Mouse (Mus musculus) forebrain, embryonic 10.5 days (tissue): ENCODE measurements at regions not wholly inside any gene's neighbourhood (a gene's known extent, or its start where the extent isn't known, plus 50 kb on each side); places are given as distances from the start of the nearest gene placed in this dataset.
"Not testable (repeated sequence)": the region's sequence is repeated elsewhere in the genome, so short reads cannot be mapped to it uniquely, and the experiment has no call there.

Source experiments
- DNase-seq: peaks from one replicate; pipeline ENCODE4 v3.0.0-alpha.2; 2017; ENCODE audit warnings: low spot score; ENCODE audit errors: extremely low spot score
- H3K27ac ChIP-seq: fragments of 300-500 bp; sonication (generic); 2 replicates; pipeline ENCODE4 v1.5.1; 2016; ENCODE audit warnings: mild to moderate bottlenecking
- H3K27me3 ChIP-seq: fragments of 300-500 bp; sonication (generic); 2 replicates; pipeline ENCODE4 v1.6.1; 2016; ENCODE audit warnings: mild to moderate bottlenecking; ENCODE audit not compliant: poor library complexity, severe bottlenecking
- H3K36me3 ChIP-seq: fragments of 300-500 bp; sonication (generic); replicated peaks from 2 replicates; pipeline ENCODE4 v1.6.1; 2016; ENCODE audit warnings: mild to moderate bottlenecking, moderate library complexity
- H3K4me1 ChIP-seq: fragments of 300-500 bp; sonication (generic); 2 replicates; pipeline ENCODE4 v1.6.1; 2016
- H3K4me3 ChIP-seq: fragments of 300-500 bp; sonication (generic); 2 replicates; pipeline ENCODE4 v1.5.1; 2016; ENCODE audit warnings: mild to moderate bottlenecking, moderate library complexity
- H3K9me3 ChIP-seq: fragments of 300-500 bp; sonication (generic); 2 replicates; pipeline ENCODE4 v1.6.1; 2016; ENCODE audit warnings: mild to moderate bottlenecking, moderate library complexity
- WGBS: fragments of 180-500 bp; shearing (Covaris S2); methylation state at CpG from one replicate; pipeline ENCODE4 v1.1.7; 2016; 5-methylcytosine and 5-hydroxymethylcytosine counted together

GRCm38 (mm10) chr12:114285082-114285481, 741.4 kb downstream of the Adam6a start:
- no peaks in the 10 kb centered on the region for H3K36me3 ChIP-seq
- H3K27me3 ChIP-seq: no peaks in the 10 kb centered on the region
- H3K27ac ChIP-seq: no peak overlapping the region
- 88% methylated on average over 1 of the region's 1 CpGs for WGBS
- H3K9me3 ChIP-seq: peaks cover 55% of the 10 kb centered on the region
- no peaks in the 10 kb centered on the region for H3K4me1 ChIP-seq
- DNase-seq: no peak
- no peak overlapping the region for H3K4me3 ChIP-seq

DNA sequence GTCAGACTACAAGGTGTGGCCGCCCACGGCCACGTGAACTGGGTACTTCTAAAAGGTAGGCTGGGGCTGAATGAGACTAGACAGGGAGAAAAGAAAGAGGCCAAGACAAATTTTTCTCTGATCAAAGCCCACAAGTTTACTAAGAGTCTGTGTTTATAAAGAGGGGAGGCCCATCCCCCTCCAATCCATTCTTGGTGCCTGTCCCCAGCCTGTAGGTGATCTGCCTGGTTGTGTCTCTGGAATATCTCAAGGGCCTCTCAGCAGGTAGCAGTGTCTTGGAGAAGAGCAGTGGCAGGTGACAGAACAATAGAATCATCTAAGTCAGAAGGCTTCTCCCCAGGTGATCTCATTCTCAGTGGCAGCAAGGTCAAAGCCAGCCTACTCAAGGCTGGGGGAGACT, 743.3 kb downstream of the Adam6a start:
- H3K4me3 ChIP-seq: no peak overlapping the region
- no peaks in the 10 kb centered on the region for H3K27me3 ChIP-seq
- no peaks in the 10 kb centered on the region for H3K4me1 ChIP-seq
- WGBS: 91% methylated on average over 3 of the region's 3 CpGs
- peaks cover 56% of the 10 kb centered on the region for H3K9me3 ChIP-seq
- H3K36me3 ChIP-seq: no peaks in the 10 kb centered on the region
- no peak for DNase-seq
- H3K27ac ChIP-seq: no peak overlapping the region

GRCm38 (mm10) chr12:114291083-114291482, 747.4 kb downstream of the Adam6a start:
- Histone ChIP-seq H3K4me3 (no peak overlapping the region), H3K36me3 (no peaks in the 10 kb centered on the region), H3K4me1 (no peaks in the 10 kb centered on the region), H3K27ac (no peak overlapping the region), H3K9me3 (peaks cover 54% of the 10 kb centered on the region; the same call in 1 of the 2 replicates), H3K27me3 (no peaks in the 10 kb centered on the region)
- WGBS: 92% methylated on average over 3 of the region's 3 CpGs
- DNase-seq: no peak

DNA sequence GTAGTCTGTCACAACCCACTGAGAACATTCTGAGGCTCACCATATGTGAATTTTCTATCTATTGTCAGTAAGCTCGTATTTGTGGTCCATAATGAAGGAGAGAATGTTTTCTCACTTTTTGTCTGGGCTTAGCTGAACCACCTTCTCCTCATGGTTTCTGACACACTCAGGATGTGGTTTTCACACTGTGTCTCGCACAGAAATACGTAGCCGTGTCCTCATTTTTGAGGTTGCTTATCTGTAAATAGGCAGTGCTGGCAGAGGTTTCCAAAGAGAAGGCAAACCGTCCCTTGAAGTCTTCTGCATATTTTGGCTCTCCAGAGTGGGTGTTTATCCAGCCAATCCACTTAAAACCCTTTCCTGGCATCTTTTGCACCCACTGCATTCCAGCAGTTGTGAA, 756.1 kb downstream of the Adam6a start:
- DNase-seq: no peak
- Histone ChIP-seq H3K27ac (no peak overlapping the region), H3K36me3 (no peaks in the 10 kb centered on the region), H3K9me3 (peaks cover 57% of the 10 kb centered on the region), H3K4me3 (no peak overlapping the region), H3K27me3 (no peaks in the 10 kb centered on the region), H3K4me1 (no peaks in the 10 kb centered on the region)
- WGBS: 81% methylated on average over 5 of the region's 5 CpGs

DNA sequence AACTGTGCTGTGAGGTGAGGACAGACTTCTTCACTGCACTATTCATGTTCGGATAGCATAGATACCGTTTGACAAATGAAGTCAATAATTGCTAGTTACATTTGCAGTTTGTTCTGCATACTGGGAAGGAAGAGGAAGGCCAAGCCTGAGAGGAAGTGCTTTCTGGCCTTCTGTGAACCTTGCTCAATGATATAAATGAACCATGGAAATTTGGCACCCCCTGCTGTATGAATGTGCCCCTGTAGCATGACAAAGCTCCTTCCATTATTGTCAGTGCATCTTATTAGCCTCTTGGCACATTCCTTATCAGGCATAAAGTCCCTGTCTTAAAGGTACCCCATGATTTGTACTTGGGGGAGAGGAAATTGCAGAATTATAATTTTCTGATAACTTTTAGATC, 758.0 kb downstream of the Adam6a start:
- H3K4me1 ChIP-seq: no peaks in the 10 kb centered on the region
- H3K4me3 ChIP-seq: no peak overlapping the region
- WGBS: 93% methylated on average over 2 of the region's 2 CpGs
- DNase-seq: no peak
- no peaks in the 10 kb centered on the region for H3K27me3 ChIP-seq
- H3K36me3 ChIP-seq: no peaks in the 10 kb centered on the region
- H3K27ac ChIP-seq: no peak overlapping the region
- H3K9me3 ChIP-seq: peaks cover 61% of the 10 kb centered on the region

DNA sequence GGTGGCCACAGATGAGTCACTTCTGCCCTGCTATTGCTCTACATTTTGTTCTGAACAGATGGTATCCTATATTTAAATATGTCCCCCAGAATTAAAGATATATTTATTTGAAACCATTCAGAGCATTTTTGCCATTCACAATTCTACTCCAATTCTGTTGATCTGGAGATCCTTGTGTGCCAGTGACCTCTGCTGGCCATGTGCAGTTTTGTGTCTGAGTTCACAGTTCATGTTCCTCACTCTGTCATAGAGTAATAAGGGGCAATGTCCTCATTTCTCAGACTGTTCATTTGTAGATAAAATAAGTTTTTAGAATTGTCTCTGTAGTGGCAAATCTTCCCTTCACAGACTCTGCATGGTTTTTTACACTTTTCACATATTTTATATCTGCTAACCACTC, 788.8 kb downstream of the Adam6a start:
- Histone ChIP-seq H3K4me1 (no peaks in the 10 kb centered on the region), H3K36me3 (no peaks in the 10 kb centered on the region), H3K27me3 (no peaks in the 10 kb centered on the region), H3K9me3 (peaks cover 36% of the 10 kb centered on the region), H3K27ac (no peak overlapping the region), H3K4me3 (no peak overlapping the region)
- DNase-seq: no peak

DNA sequence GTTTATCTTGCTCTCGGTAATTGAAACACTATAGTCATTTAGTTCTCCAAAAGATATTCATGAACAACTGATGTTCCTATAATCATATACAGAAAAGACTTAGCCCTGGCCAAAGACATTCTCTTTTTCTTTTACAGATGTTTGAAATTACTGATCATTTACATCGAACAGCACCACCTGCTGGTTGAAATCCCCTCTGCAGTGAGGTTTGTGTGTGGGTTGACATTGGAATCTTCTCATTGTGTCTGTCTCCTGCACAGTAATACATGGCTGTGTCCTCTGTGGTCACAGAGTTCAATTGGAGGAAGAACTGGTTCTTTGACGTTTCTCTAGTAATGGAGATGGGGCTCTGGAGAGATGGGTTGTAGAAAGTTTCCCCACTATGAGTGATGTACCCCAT, 822.6 kb downstream of the Adam6a start:
- peaks cover 66% of the 10 kb centered on the region for H3K9me3 ChIP-seq
- no peak for DNase-seq
- H3K4me1 ChIP-seq: no peaks in the 10 kb centered on the region
- 64% methylated on average over 3 of the region's 3 CpGs for WGBS
- no peaks in the 10 kb centered on the region for H3K27me3 ChIP-seq
- no peak overlapping the region for H3K27ac ChIP-seq
- no peak overlapping the region for H3K4me3 ChIP-seq
- H3K36me3 ChIP-seq: no peaks in the 10 kb centered on the region

DNA sequence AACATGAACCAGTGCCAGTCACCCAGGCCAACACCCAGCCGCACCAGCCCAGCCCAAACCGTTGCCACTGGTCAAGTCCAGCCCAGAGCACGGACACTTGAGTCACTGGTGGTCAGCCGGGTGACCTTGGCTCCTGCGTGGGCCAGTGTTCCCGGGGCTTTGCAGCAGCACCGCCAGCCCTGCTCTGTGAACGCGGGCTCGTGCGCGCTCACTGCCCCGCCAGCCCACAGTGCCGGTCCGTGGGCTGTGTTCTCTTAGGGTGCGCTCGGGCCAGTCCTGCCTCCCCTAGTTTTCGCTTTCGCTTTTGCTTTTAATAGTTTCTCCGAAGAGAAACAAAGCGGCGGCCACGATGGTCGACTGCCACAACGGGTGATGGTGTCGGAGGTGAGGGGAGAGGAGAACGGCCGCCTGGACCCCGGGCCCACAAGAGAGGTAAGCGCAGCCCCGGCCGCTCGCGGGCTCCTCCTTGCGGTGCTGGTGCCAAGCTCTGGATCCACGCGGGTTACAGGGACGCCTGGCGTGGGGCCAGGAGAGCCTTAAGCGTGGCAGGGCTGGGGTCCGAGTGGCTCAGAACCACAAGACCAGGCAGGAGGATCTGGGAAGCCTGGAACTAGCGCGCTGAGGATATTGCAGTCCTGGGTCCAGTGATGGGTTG, 835.1 kb downstream of the Adam6a start:
- not testable (repeated sequence) for DNase-seq, H3K27ac ChIP-seq, H3K36me3 ChIP-seq, H3K4me3 ChIP-seq, H3K27me3 ChIP-seq, H3K4me1 ChIP-seq
- peaks cover 37% of the 10 kb centered on the region for H3K9me3 ChIP-seq
- 35% methylated on average over 34 of the region's 43 CpGs for WGBS

- peaks cover 57% of the 10 kb centered on the region for H3K9me3 ChIP-seq
- no peaks in the 10 kb centered on the region for H3K4me1 ChIP-seq
- H3K27me3 ChIP-seq: no peaks in the 10 kb centered on the region
- 75% methylated on average over 2 of the region's 2 CpGs for WGBS
- no peak overlapping the region for H3K27ac ChIP-seq
- DNase-seq: no peak
- no peak overlapping the region for H3K4me3 ChIP-seq
- H3K36me3 ChIP-seq: no peaks in the 10 kb centered on the region
Measured at GRCm38 (mm10) chr12:114391447-114391846, 847.7 kb downstream of the Adam6a start.

DNA sequence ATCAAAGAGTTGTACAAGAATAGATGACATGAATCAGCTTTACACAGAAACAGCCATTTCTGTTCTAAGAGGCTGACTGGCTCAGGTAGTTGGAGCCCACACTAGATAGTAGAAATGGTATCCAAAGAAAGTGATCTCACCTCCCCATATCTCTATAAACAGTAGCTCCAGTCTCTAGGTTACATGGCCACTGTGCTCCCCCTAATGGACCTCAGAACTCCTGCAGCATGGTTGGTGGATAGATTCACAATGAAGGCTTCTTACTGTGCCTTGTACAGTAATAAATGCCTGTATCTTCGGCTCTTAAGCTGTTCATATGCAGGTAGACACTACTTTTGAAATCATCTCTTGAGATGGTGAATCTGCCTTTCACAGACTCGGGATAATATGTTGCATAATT, 862.5 kb downstream of the Adam6a start:
- Histone ChIP-seq H3K4me1 (no peaks in the 10 kb centered on the region), H3K4me3 (no peak overlapping the region), H3K36me3 (no peaks in the 10 kb centered on the region), H3K9me3 (peaks cover 49% of the 10 kb centered on the region), H3K27me3 (no peaks in the 10 kb centered on the region), H3K27ac (no peak overlapping the region)
- DNase-seq: no peak
- 59% methylated on average over 2 of the region's 2 CpGs for WGBS

GRCm38 (mm10) chr12:114434529-114434928, 890.8 kb downstream of the Adam6a start:
- peaks cover 37% of the 10 kb centered on the region for H3K9me3 ChIP-seq
- no peak for DNase-seq
- H3K27me3 ChIP-seq: no peaks in the 10 kb centered on the region
- no peak overlapping the region for H3K27ac ChIP-seq
- no peaks in the 10 kb centered on the region for H3K4me1 ChIP-seq
- H3K4me3 ChIP-seq: no peak overlapping the region
- H3K36me3 ChIP-seq: no peaks in the 10 kb centered on the region

GRCm38 (mm10) chr12:114462037-114462436, 918.3 kb downstream of the Adam6a start:
- H3K27ac ChIP-seq: no peak overlapping the region
- no peak for DNase-seq
- WGBS: 83% methylated on average over 5 of the region's 5 CpGs
- H3K9me3 ChIP-seq: peaks cover 70% of the 10 kb centered on the region
- H3K4me3 ChIP-seq: no peak overlapping the region
- no peaks in the 10 kb centered on the region for H3K36me3 ChIP-seq
- H3K27me3 ChIP-seq: no peaks in the 10 kb centered on the region
- H3K4me1 ChIP-seq: no peaks in the 10 kb centered on the region

GRCm38 (mm10) chr12:114462566-114462965, 918.9 kb downstream of the Adam6a start:
- Histone ChIP-seq H3K27me3 (no peaks in the 10 kb centered on the region), H3K4me3 (no peak overlapping the region), H3K9me3 (peaks cover 71% of the 10 kb centered on the region), H3K36me3 (no peaks in the 10 kb centered on the region), H3K27ac (no peak overlapping the region), H3K4me1 (no peaks in the 10 kb centered on the region)
- no peak for DNase-seq

DNA sequence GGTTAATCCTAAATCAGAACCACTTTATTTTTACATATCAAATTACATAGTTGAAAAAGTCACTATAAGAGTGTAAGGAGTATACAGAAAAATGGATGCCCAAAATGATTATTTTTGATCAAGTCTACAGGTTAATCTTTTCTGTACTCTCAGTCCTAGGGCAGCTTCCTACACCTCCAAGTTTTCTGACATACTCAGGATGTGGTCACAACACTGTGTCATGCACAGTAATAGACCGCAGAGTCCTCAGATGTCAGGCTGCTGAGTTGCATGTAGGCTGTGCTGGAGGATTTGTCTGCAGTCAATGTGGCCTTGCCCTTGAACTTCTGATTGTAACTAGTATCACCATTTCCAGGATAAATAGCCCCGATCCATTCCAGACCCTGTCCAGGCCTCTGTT, 925.1 kb downstream of the Adam6a start:
- Histone ChIP-seq H3K27ac (no peak overlapping the region), H3K36me3 (no peaks in the 10 kb centered on the region)
- WGBS: 91% methylated on average over 2 of the region's 2 CpGs

More for the DNA sequence above, 925.1 kb downstream of the Adam6a start:
- Histone ChIP-seq H3K4me3 (no peak overlapping the region), H3K27me3 (no peaks in the 10 kb centered on the region), H3K4me1 (no peaks in the 10 kb centered on the region), H3K9me3 (peaks cover 48% of the 10 kb centered on the region)
- no peak for DNase-seq
